Mouse (Mus musculus): ENCODE data around the gene Fzd2. TPM values are rescaled to one million over a fixed set of nuclear protein-coding genes. Genes with fewer than 3 reads are reported as not detected.

The Fzd2 gene
- total RNA-seq, 1 experiment: 27.9 TPM

DNA sequence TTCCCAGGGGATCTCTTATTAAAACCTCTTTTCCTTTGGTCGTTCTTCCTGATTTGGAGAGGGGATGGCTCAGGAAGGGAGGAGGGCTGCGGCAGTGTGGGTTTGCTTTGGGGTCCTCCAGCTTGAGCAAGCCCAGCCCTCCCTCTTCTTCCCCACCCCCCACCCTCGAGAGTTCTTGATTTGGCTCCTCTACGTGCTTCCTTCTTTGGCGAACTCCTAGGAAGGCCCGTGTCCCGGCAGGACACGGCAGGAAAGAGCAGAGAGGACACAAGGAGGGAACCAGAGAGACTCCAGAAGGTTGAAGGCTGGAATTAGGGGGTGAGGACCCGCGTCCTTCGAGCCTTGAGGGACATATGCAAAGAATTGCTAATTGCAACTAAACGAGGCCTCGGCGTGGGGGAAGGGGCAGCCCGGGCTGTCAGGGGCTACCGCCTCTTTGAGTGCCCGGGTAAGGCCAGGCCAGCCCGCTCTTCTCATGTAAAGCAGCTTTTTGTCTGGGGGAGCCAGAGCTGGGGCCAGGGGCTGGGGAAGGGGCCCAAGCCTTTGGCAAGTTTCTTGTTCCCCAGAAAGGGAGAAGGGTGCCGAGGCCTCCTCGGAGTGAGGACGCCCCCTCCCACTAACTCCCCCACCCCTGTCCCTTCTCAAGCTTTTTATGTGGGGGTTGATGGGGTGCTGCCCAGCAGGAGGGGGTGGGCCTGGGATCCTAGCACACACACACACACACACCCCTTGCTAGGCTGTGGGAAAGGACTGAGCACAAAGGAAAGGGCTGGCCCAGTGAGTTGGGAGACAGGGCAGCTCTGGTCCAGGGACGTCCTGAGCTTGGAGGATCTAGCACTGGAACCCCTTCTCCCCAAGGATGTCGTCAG lies 24.8 kb upstream of the Fzd2 start, which contains the start of gene Gm11627:
Gene Gm11627 (minus strand): TSS at position 297 of the 869 bp plus-strand sequence.
- TF ChIP-seq ZNF384 (IDR thresholded peaks at IDR 0.05; ENCODE audit: low read depth, low read length) (no peak), HCFC1 (IDR thresholded peaks at IDR 0.05; ENCODE audit: borderline replicate concordance, insufficient read depth, low read length) (no peak), CHD2 (IDR thresholded peaks at IDR 0.05; ENCODE audit: low read depth, low read length) (no peak), MAFK (IDR thresholded peaks at IDR 0.05; ENCODE audit: insufficient read depth, low read depth, low read length) (no peak), ZC3H11A (IDR thresholded peaks at IDR 0.05; ENCODE audit: borderline replicate concordance, low read depth, low read length) (no peak)
- peaks cover 13 to 35% of the 10 kb centered on the region in 2 experiments for H3K4me1 ChIP-seq (ENCODE audit: control insufficient read depth in 2 of 2, insufficient read depth in 2 of 2, low read length in 2 of 2, poor library complexity in 1 of 2)
- in situ Hi-C loops (cut with MboI; ENCODE audit: low sequenced_read_pairs in 2 of 2, unreplicated experiment in 2 of 2): no loop called here

GRCm38 (mm10) chr11:102580034-102580330 lies 24.2 kb upstream of the Fzd2 start:
- no peaks in the 10 kb centered on the region for H3K36me3 ChIP-seq (ENCODE audit: control insufficient read depth, insufficient read depth, low read length, poor library complexity, severe bottlenecking)
- no peaks in the 10 kb centered on the region for H3K9me3 ChIP-seq (ENCODE audit: control insufficient read depth, insufficient read depth, low read depth, low read length)
- peaks cover 13 to 35% of the 10 kb centered on the region in 2 experiments for H3K4me1 ChIP-seq (ENCODE audit: control insufficient read depth in 2 of 2, insufficient read depth in 2 of 2, low read length in 2 of 2, poor library complexity in 1 of 2)
- in situ Hi-C loops (cut with MboI; ENCODE audit: low sequenced_read_pairs in 2 of 2, unreplicated experiment in 2 of 2): no loop called here
- no peak for TF ChIP-seq HCFC1 (IDR thresholded peaks at IDR 0.05; ENCODE audit: borderline replicate concordance, insufficient read depth, low read length)
- no peak for TF ChIP-seq MAFK (IDR thresholded peaks at IDR 0.05; ENCODE audit: insufficient read depth, low read depth, low read length)
- no peak for TF ChIP-seq ZNF384 (IDR thresholded peaks at IDR 0.05; ENCODE audit: low read depth, low read length)
- TF ChIP-seq ZC3H11A (IDR thresholded peaks at IDR 0.05; ENCODE audit: borderline replicate concordance, low read depth, low read length): no peak
- TF ChIP-seq CHD2 (IDR thresholded peaks at IDR 0.05; ENCODE audit: low read depth, low read length): no peak
- H3K4me3 ChIP-seq (ENCODE audit: insufficient read depth in 1 of 2, low read depth in 1 of 2, low read length in 2 of 2, poor library complexity in 1 of 2, severe bottlenecking in 1 of 2): peak overlapping the region in 1 of 2 experiments; percentile 64; a peak in 1 of 4 replicates
- H3K9ac ChIP-seq (ENCODE audit: insufficient read depth, low read depth, low read length, poor library complexity, severe bottlenecking): peak overlapping the region; percentile 57; the same call in 1 of the 2 replicates
- H3K27ac ChIP-seq (ENCODE audit: insufficient read depth, low read depth, low read length, poor library complexity, severe bottlenecking): peak overlapping the region; percentile 89
- no peak for DNase-seq (ENCODE audit: low read depth, low spot score)

More for the DNA sequence above, 24.8 kb upstream of the Fzd2 start, which contains the start of gene Gm11627:
- H3K4me3 ChIP-seq (ENCODE audit: insufficient read depth in 1 of 2, low read depth in 1 of 2, low read length in 2 of 2, poor library complexity in 1 of 2, severe bottlenecking in 1 of 2): peak within 1 kb of the TSS; percentile 55 to 64
- no peaks in the 10 kb centered on the region for H3K36me3 ChIP-seq (ENCODE audit: control insufficient read depth, insufficient read depth, low read length, poor library complexity, severe bottlenecking)
- no peaks in the 10 kb centered on the region for H3K9me3 ChIP-seq (ENCODE audit: control insufficient read depth, insufficient read depth, low read depth, low read length)
- peak within 1 kb of the TSS; percentile 66 for H3K9ac ChIP-seq (ENCODE audit: insufficient read depth, low read depth, low read length, poor library complexity, severe bottlenecking)
- peak within 1 kb of the TSS; percentile 89 for H3K27ac ChIP-seq (ENCODE audit: insufficient read depth, low read depth, low read length, poor library complexity, severe bottlenecking)
- DNase-seq (ENCODE audit: low read depth, low spot score): no peak

GRCm38 (mm10) chr11:102581281-102582015 lies 22.7 kb upstream of the Fzd2 start:
- H3K4me3 ChIP-seq (ENCODE audit: insufficient read depth in 1 of 2, low read depth in 1 of 2, low read length in 2 of 2, poor library complexity in 1 of 2, severe bottlenecking in 1 of 2): no peak overlapping the region

DNA sequence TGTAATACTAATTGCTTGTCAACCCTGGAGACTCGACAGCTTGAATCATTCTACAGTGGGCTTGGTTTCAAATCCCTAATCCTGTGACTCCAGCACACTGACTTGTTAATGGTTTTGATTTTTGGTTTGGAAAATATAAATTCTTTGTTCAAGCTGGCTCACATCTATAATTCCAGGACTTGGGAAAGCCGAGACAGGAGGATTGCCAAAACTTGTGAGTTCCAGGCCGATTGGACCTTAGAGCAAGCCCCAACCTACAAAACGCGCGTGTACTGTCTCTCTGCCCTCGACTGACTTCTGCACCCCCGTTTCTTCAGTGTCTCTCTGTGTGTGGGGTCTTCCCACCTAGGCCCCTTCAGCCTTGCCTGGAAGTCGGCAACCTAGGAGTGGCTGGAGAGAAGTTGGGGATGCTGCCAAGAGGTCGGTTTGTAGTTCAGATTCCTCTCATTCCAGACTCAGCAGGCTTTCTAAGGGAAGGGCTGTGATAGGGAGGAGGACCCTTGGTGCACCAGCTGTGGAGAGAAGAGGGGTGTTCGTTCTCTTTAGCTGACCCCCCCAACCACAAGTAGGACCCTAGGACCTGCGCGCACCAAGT lies 22.1 kb upstream of the Fzd2 start:
- Histone ChIP-seq H3K4me3 (ENCODE audit: insufficient read depth in 1 of 2, low read depth in 1 of 2, low read length in 2 of 2, poor library complexity in 1 of 2, severe bottlenecking in 1 of 2) (peak overlapping the region in 1 of 2 experiments; percentile 21; a peak in 1 of 4 replicates), H3K36me3 (ENCODE audit: control insufficient read depth, insufficient read depth, low read length, poor library complexity, severe bottlenecking) (no peaks in the 10 kb centered on the region), H3K4me1 (ENCODE audit: control insufficient read depth in 2 of 2, insufficient read depth in 2 of 2, low read length in 2 of 2, poor library complexity in 1 of 2) (peaks cover 13 to 30% of the 10 kb centered on the region in 2 experiments), H3K9ac (ENCODE audit: insufficient read depth, low read depth, low read length, poor library complexity, severe bottlenecking) (peak overlapping the region; percentile 22; the same call in 1 of the 2 replicates), H3K27ac (ENCODE audit: insufficient read depth, low read depth, low read length, poor library complexity, severe bottlenecking) (peak overlapping the region; percentile 79), H3K9me3 (ENCODE audit: control insufficient read depth, insufficient read depth, low read depth, low read length) (no peaks in the 10 kb centered on the region)
- no peak for DNase-seq (ENCODE audit: low read depth, low spot score)
- TF ChIP-seq HCFC1 (IDR thresholded peaks at IDR 0.05; ENCODE audit: borderline replicate concordance, insufficient read depth, low read length) (no peak), CHD2 (IDR thresholded peaks at IDR 0.05; ENCODE audit: low read depth, low read length) (no peak), ZC3H11A (IDR thresholded peaks at IDR 0.05; ENCODE audit: borderline replicate concordance, low read depth, low read length) (no peak), ZNF384 (IDR thresholded peaks at IDR 0.05; ENCODE audit: low read depth, low read length) (no peak), MAFK (IDR thresholded peaks at IDR 0.05; ENCODE audit: insufficient read depth, low read depth, low read length) (no peak)
- in situ Hi-C loops (cut with MboI; ENCODE audit: low sequenced_read_pairs in 2 of 2, unreplicated experiment in 2 of 2): no loop called here

More at GRCm38 (mm10) chr11:102581281-102582015, 22.7 kb upstream of the Fzd2 start:
- no peak for DNase-seq (ENCODE audit: low read depth, low spot score)
- Histone ChIP-seq H3K9ac (ENCODE audit: insufficient read depth, low read depth, low read length, poor library complexity, severe bottlenecking) (no peak overlapping the region; the same call in 1 of the 2 replicates), H3K9me3 (ENCODE audit: control insufficient read depth, insufficient read depth, low read depth, low read length) (no peaks in the 10 kb centered on the region), H3K4me1 (ENCODE audit: control insufficient read depth in 2 of 2, insufficient read depth in 2 of 2, low read length in 2 of 2, poor library complexity in 1 of 2) (peaks cover 13 to 33% of the 10 kb centered on the region in 2 experiments), H3K36me3 (ENCODE audit: control insufficient read depth, insufficient read depth, low read length, poor library complexity, severe bottlenecking) (no peaks in the 10 kb centered on the region), H3K27ac (ENCODE audit: insufficient read depth, low read depth, low read length, poor library complexity, severe bottlenecking) (peak overlapping the region; percentile 73)
- in situ Hi-C loops (cut with MboI; ENCODE audit: low sequenced_read_pairs in 2 of 2, unreplicated experiment in 2 of 2): no loop called here
- TF ChIP-seq MAFK (IDR thresholded peaks at IDR 0.05; ENCODE audit: insufficient read depth, low read depth, low read length) (no peak), ZNF384 (IDR thresholded peaks at IDR 0.05; ENCODE audit: low read depth, low read length) (no peak), CHD2 (IDR thresholded peaks at IDR 0.05; ENCODE audit: low read depth, low read length) (no peak)

All from ES-E14 (cell line).